Mouse (Mus musculus) spleen, adult 2 months (tissue): ENCODE measurements around the gene Znhit6. TPM values are rescaled to one million over a fixed set of nuclear protein-coding genes. Genes with fewer than 3 reads are reported as not detected.
A peak's percentile ranks its signal among the peaks of the same experiment; 100 is the strongest.

Experiments
- DNase-seq, 2 experiments: peaks; one replicate each; pipeline versions ENCODE4 v3.0.0 to v3.0.0-alpha.2; 2012 to 2021; ENCODE audit warnings: low spot score in 2 of 2, low read depth in 1 of 2
- H3K27ac ChIP-seq: fragments of 200-500 bp; 2 replicates; pipeline ENCODE4 v1.5.1; 2012; ENCODE audit warnings: low read length, inconsistent platforms; ENCODE audit not compliant: insufficient read depth
- H3K27me3 ChIP-seq: fragments of 200-500 bp; 2 replicates; pipeline ENCODE4 v1.6.1; 2012; ENCODE audit warnings: mild to moderate bottlenecking, moderate library complexity, low read length, inconsistent platforms; ENCODE audit not compliant: control insufficient read depth, insufficient read depth
- H3K36me3 ChIP-seq: fragments of 200-500 bp; 2 replicates; pipeline ENCODE4 v1.6.1; 2012; ENCODE audit warnings: mild to moderate bottlenecking, low read length, inconsistent platforms; ENCODE audit not compliant: control insufficient read depth, insufficient read depth
- H3K4me1 ChIP-seq: fragments of 200-500 bp; 2 replicates; pipeline ENCODE4 v1.6.1; 2011; ENCODE audit warnings: inconsistent platforms; ENCODE audit not compliant: control insufficient read depth, insufficient read depth, insufficient read length
- H3K4me3 ChIP-seq: fragments of 200-500 bp; 2 replicates; pipeline ENCODE4 v1.5.1; 2011; ENCODE audit warnings: mild to moderate bottlenecking, inconsistent platforms; ENCODE audit not compliant: insufficient read depth, insufficient read length; ENCODE audit errors: extremely low read depth
- CTCF ChIP-seq: fragments of 200-500 bp; IDR thresholded peaks from 2 replicates; pipeline ENCODE4 v1.5.1; 2011; ENCODE audit warnings: mild to moderate bottlenecking, inconsistent platforms; ENCODE audit not compliant: insufficient read depth, insufficient read length, insufficient replicate concordance; ENCODE audit errors: extremely low read depth
- POLR2A ChIP-seq: fragments of 200-500 bp; IDR thresholded peaks from 2 replicates; pipeline ENCODE4 v1.6.1; 2011; ENCODE audit warnings: low read depth, low read length, inconsistent platforms
- WGBS: fragments of 180-500 bp; shearing (Covaris S2); methylation state at CpG from one replicate; pipeline ENCODE4 v1.1.7; 2018; 5-methylcytosine and 5-hydroxymethylcytosine counted together
- polyA plus RNA-seq: library from polyadenylated mRNA; depleted of rRNA; stranded (reverse); fragments of >200 nt; gene quantifications from 2 replicates; pipeline ENCODE4 v1.2.3, GENCODE M21; 2012

The Znhit6 gene
- polyA plus RNA-seq, 1 experiment, result 2.5 TPM

DNA sequence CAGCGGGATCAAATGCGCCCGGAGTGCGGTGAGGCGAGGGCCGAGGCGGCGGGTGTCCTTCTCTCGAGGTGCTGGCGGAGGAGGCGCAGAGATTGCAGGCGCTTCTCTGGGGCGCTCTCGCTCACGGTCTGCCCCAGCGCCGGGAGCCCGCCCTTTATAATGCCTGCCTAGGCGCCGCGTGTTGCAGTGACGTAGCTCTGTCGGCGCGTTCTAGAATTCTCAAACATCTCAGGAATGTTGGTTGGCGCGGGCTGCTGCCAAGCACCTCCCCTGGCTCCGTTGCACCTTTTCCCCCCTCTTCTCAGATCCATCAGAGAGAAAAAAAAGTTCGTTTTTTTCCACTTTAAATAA is 73.8 kb downstream of the Znhit6 start, which contains the start of gene Ccn1:
Ccn1 (minus strand) TSS at position 130 of the 351 bp plus-strand sequence.
- H3K27me3 ChIP-seq, result peaks cover 10% of the 10 kb centered on the region; the same call in 1 of the 2 replicates
- H3K36me3 ChIP-seq, result no peaks in the 10 kb centered on the region
- peak within 1 kb of the TSS; percentile 35; the same call in 1 of the 2 replicates for H3K4me3 ChIP-seq
- TF ChIP-seq CTCF (no peak), POLR2A (peak; percentile 5)
- no peaks in the 10 kb centered on the region; the same call in 1 of the 2 replicates for H3K4me1 ChIP-seq
- WGBS, result 2% methylated on average over 27 of the region's 29 CpGs
- H3K27ac ChIP-seq, result peak within 1 kb of the TSS; percentile 56
- DNase-seq, result no peak

- H3K4me3 ChIP-seq, result peak overlapping the region; percentile 14; the same call in 1 of the 2 replicates
- H3K27me3 ChIP-seq, result peaks cover 10% of the 10 kb centered on the region; the same call in 1 of the 2 replicates
- no peaks in the 10 kb centered on the region for H3K36me3 ChIP-seq
- H3K4me1 ChIP-seq, result no peaks in the 10 kb centered on the region; the same call in 1 of the 2 replicates
- peak overlapping the region; percentile 40 for H3K27ac ChIP-seq
- 6% methylated on average over 18 of the region's 18 CpGs for WGBS
- no peak for DNase-seq
- no peak for TF ChIP-seq POLR2A
- no peak for TF ChIP-seq CTCF
Observed at GRCm38 (mm10) chr3:145650298-145651011, 74.5 kb downstream of the Znhit6 start.

- Histone ChIP-seq H3K4me1 (no peaks in the 10 kb centered on the region; the same call in 1 of the 2 replicates), H3K36me3 (no peaks in the 10 kb centered on the region), H3K27me3 (peaks cover 10% of the 10 kb centered on the region; the same call in 1 of the 2 replicates), H3K27ac (peak overlapping the region; percentile 62; the same call in 1 of the 2 replicates), H3K4me3 (peak overlapping the region; percentile 14; the same call in 1 of the 2 replicates)
- no peak for DNase-seq
- TF ChIP-seq CTCF (no peak), POLR2A (no peak)
- 13% methylated on average over 19 of the region's 19 CpGs for WGBS
Observed at GRCm38 (mm10) chr3:145651029-145651977, 75.3 kb downstream of the Znhit6 start.

DNA sequence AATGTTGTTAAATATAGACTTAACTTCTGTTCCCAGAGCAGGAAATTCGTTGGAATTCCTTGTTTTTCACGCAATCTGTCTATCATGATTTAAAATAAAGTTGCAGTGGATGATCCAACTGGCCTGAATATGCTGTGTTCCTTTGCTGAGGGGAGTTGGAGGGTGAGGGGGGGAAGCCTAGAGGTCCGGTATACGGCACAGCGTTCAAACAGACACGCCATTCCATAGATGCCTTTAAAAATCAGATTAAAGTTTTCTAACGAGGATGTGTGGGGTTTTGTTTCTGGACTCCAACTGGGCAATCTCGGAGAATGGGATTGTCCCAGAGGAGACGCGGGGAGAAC is 75.9 kb downstream of the Znhit6 start:
- Histone ChIP-seq H3K4me3 (no peak overlapping the region), H3K36me3 (no peaks in the 10 kb centered on the region), H3K27me3 (peaks cover 10% of the 10 kb centered on the region; the same call in 1 of the 2 replicates), H3K4me1 (no peaks in the 10 kb centered on the region; the same call in 1 of the 2 replicates), H3K27ac (peak overlapping the region; percentile 73; the same call in 1 of the 2 replicates)
- no peak for DNase-seq
- TF ChIP-seq CTCF (no peak), POLR2A (no peak)
- 22% methylated on average over 10 of the region's 10 CpGs for WGBS

DNA sequence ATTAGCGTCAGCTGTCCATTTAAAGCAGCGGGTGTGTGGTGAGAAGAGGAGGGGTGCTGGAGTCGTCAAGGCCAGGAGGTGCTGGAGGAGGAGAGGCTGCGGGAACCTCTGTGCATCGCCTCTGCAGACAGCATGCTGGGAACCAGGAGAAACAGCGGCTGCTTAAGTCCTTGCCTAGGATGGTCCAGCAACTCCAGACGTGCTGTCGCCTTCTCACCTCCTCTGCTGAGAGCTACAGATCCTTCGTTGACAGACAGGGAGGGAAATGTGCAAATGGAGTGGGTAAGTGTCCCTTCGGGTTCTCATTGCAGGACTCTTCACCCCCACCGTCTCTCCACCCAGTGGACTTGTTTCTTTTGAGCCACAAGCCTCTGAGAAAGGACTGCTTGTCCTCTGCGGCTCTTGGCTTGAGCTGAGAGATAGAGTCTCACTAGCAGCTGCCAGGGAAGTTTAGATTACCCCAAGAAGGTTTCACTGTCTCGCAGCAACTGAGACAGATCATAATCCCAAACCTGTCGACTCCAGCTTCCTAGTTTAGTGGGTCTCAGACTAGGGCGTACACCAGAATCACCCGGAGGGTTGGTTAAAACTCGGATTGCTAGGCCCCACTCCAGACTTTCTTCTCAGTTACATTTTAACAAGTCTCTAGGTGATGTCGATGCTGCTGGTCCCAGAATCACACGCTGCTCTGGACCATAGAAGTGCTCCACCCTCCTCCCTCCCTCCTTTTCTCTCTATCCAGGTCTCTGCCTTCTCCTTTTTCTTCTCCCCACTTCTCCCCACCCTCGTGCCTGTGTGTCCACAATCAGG is 76.5 kb downstream of the Znhit6 start:
- no peak for DNase-seq
- Histone ChIP-seq H3K4me1 (no peaks in the 10 kb centered on the region; the same call in 1 of the 2 replicates), H3K27me3 (peaks cover 10% of the 10 kb centered on the region; the same call in 1 of the 2 replicates), H3K27ac (peak overlapping the region; percentile 78), H3K36me3 (no peaks in the 10 kb centered on the region), H3K4me3 (peak overlapping the region; percentile 26; the same call in 1 of the 2 replicates)
- TF ChIP-seq CTCF, result no peak
- no peak for TF ChIP-seq POLR2A
- 21% methylated on average over 20 of the region's 20 CpGs for WGBS
